Mouse (Mus musculus): ENCODE measurements at regions not wholly inside any gene's neighbourhood (a gene's known extent, or its start where the extent isn't known, plus 50 kb on each side); places are given as distances from the start of the nearest gene placed in this dataset.

DNA sequence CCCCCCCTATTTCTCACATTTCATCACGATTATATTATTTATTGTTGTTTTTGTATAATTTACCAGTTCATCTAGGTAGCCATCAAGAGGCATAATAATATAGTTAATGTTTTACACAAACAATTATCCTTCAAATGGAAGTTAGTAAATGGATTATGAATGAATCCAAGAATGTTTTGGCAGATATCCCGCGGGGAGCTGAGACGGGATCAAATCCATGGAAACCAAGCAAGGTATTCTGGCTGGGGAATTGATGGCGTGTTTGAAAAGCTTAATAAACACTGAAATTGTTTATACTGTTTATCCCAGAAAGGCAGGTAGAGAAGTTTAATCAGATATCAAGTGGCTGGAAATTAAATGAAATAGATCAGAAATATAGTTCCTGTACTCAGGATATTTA lies 98.0 kb downstream of the Tex36 start:
- Histone ChIP-seq H3K9ac (replicated peaks; ENCODE audit: low read depth) (no peak overlapping the region), H3K4me1 (ENCODE audit: insufficient read depth, low read depth, low read length) (no peaks in the 10 kb centered on the region), H3K4me3 (ENCODE audit: low read depth, low read length) (no peak overlapping the region), H3K4me2 (replicated peaks; ENCODE audit: low read depth, low read length) (no peak overlapping the region), H3K9me3 (ENCODE audit: low read length) (no peaks in the 10 kb centered on the region), H3K36me3 (ENCODE audit: insufficient read depth, low read length) (no peaks in the 10 kb centered on the region), H3K27ac (ENCODE audit: low read length) (no peak overlapping the region), H3K27me3 (replicated peaks; ENCODE audit: insufficient read depth, low read length) (no peaks in the 10 kb centered on the region)
- DNase-seq (ENCODE audit: low spot score) (no peak), ATAC-seq (no peak)
- TF ChIP-seq EP300 (IDR thresholded peaks at IDR 0.05), result no peak
- TF ChIP-seq CTCF (IDR thresholded peaks at IDR 0.05), result no peak
- 69% methylated on average over 5 of the region's 5 CpGs for WGBS

GRCm38 (mm10) chr7:133502731-133503130 lies 99.2 kb downstream of the Tex36 start:
- WGBS, result 49% methylated on average over 4 of the region's 4 CpGs
- Histone ChIP-seq H3K9me3 (ENCODE audit: low read length) (no peaks in the 10 kb centered on the region), H3K36me3 (ENCODE audit: insufficient read depth, low read length) (no peaks in the 10 kb centered on the region), H3K27me3 (replicated peaks; ENCODE audit: insufficient read depth, low read length) (no peaks in the 10 kb centered on the region), H3K4me2 (replicated peaks; ENCODE audit: low read depth, low read length) (no peak overlapping the region), H3K9ac (replicated peaks; ENCODE audit: low read depth) (no peak overlapping the region), H3K4me3 (ENCODE audit: low read depth, low read length) (no peak overlapping the region), H3K27ac (ENCODE audit: low read length) (no peak overlapping the region), H3K4me1 (ENCODE audit: insufficient read depth, low read depth, low read length) (no peaks in the 10 kb centered on the region)
- DNase-seq (ENCODE audit: low spot score) (no peak), ATAC-seq (no peak)
- TF ChIP-seq CTCF (IDR thresholded peaks at IDR 0.05), result no peak
- TF ChIP-seq EP300 (IDR thresholded peaks at IDR 0.05), result no peak

- TF ChIP-seq CTCF (IDR thresholded peaks at IDR 0.05) (no peak), EP300 (IDR thresholded peaks at IDR 0.05) (no peak)
- 96% methylated on average over 3 of the region's 3 CpGs for WGBS
- Histone ChIP-seq H3K9ac (replicated peaks; ENCODE audit: low read depth) (no peak overlapping the region), H3K9me3 (ENCODE audit: low read length) (no peaks in the 10 kb centered on the region), H3K27ac (ENCODE audit: low read length) (no peak overlapping the region), H3K4me3 (ENCODE audit: low read depth, low read length) (no peak overlapping the region), H3K36me3 (ENCODE audit: insufficient read depth, low read length) (no peaks in the 10 kb centered on the region), H3K4me1 (ENCODE audit: insufficient read depth, low read depth, low read length) (no peaks in the 10 kb centered on the region), H3K4me2 (replicated peaks; ENCODE audit: low read depth, low read length) (no peak overlapping the region), H3K27me3 (replicated peaks; ENCODE audit: insufficient read depth, low read length) (no peaks in the 10 kb centered on the region)
- DNase-seq (ENCODE audit: low spot score) (no peak), ATAC-seq (no peak)
Observed at GRCm38 (mm10) chr7:133497551-133497950, 104.4 kb downstream of the Tex36 start.

- 65% methylated on average over 8 of the region's 8 CpGs for WGBS
- DNase-seq (ENCODE audit: low spot score) (no peak), ATAC-seq (no peak)
- Histone ChIP-seq H3K4me2 (replicated peaks; ENCODE audit: low read depth, low read length) (no peak overlapping the region), H3K9ac (replicated peaks; ENCODE audit: low read depth) (no peak overlapping the region), H3K36me3 (ENCODE audit: insufficient read depth, low read length) (no peaks in the 10 kb centered on the region), H3K4me3 (ENCODE audit: low read depth, low read length) (no peak overlapping the region), H3K9me3 (ENCODE audit: low read length) (no peaks in the 10 kb centered on the region), H3K27ac (ENCODE audit: low read length) (no peak overlapping the region), H3K4me1 (ENCODE audit: insufficient read depth, low read depth, low read length) (no peaks in the 10 kb centered on the region), H3K27me3 (replicated peaks; ENCODE audit: insufficient read depth, low read length) (no peaks in the 10 kb centered on the region)
- TF ChIP-seq EP300 (IDR thresholded peaks at IDR 0.05) (no peak), CTCF (IDR thresholded peaks at IDR 0.05) (no peak)
Observed at GRCm38 (mm10) chr7:133494982-133495550, 106.9 kb downstream of the Tex36 start.

DNA sequence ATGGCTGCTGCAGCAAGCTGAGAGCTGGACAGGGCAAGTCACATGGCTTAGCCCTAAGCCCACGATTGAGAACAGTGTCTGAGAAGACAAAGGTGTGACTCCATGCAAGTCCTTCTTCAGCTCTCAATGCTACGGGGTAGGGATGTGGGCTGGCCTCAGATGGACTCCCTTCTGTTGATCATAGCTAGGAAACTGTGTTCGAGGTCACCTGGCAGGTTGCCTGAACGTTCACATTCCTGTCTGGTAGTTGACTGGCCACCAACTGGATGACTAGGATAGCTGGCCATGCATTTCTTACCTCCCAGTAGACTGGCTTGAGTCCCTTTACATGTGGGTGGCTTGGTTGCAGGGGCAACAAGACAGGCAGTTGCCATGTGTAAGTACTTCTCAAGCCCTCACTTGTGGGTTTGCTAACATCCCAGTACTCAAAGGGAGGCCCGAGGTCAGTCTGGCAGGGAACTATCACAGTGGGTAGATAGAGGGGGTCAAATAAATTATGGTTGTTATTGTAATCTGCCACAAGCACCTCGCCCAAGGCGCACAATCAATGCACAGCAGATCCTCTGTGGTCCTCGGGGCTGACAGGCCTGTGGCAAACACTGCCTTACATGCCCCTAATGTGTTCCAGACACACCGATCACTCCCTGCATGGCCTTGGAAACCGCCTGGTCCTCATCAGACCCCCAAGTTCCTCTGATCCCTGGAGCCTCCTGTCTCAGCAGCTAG lies 107.5 kb downstream of the Tex36 start:
- DNase-seq (ENCODE audit: low spot score) (no peak), ATAC-seq (no peak)
- H3K9me3 ChIP-seq (ENCODE audit: low read length), result no peaks in the 10 kb centered on the region
- H3K27me3 ChIP-seq (replicated peaks; ENCODE audit: insufficient read depth, low read length), result no peaks in the 10 kb centered on the region
- H3K4me3 ChIP-seq (ENCODE audit: low read depth, low read length), result no peak overlapping the region
- H3K4me2 ChIP-seq (replicated peaks; ENCODE audit: low read depth, low read length), result no peak overlapping the region
- H3K4me1 ChIP-seq (ENCODE audit: insufficient read depth, low read depth, low read length), result no peaks in the 10 kb centered on the region
- 62% methylated on average over 10 of the region's 10 CpGs for WGBS
- no peak overlapping the region for H3K27ac ChIP-seq (ENCODE audit: low read length)
- H3K9ac ChIP-seq (replicated peaks; ENCODE audit: low read depth), result no peak overlapping the region
- H3K36me3 ChIP-seq (ENCODE audit: insufficient read depth, low read length), result no peaks in the 10 kb centered on the region
- TF ChIP-seq EP300 (IDR thresholded peaks at IDR 0.05), result no peak
- TF ChIP-seq CTCF (IDR thresholded peaks at IDR 0.05), result no peak

DNA sequence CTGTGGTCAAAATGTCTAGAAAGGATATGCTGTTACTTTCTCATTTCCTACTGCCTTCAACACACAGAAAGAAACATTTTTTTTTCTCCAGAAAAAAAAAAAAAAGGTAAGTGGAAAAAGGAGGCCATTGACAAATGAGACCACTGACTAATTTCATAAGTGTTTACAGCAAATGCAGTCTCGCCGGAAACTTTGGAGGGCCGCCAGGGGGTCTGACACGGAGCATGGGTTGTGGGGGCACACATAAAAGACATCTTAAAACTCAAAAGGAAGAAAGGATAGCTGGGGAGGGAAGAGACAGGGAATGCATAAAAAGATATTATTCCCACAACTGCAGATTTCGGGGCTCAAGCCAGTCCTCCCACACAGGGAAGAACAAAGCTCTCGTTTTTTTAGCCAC lies 109.3 kb downstream of the Tex36 start:
- ATAC-seq (no peak), DNase-seq (ENCODE audit: low spot score) (no peak)
- no peaks in the 10 kb centered on the region for H3K4me1 ChIP-seq (ENCODE audit: insufficient read depth, low read depth, low read length)
- H3K36me3 ChIP-seq (ENCODE audit: insufficient read depth, low read length), result no peaks in the 10 kb centered on the region
- H3K4me2 ChIP-seq (replicated peaks; ENCODE audit: low read depth, low read length), result no peak overlapping the region
- no peak overlapping the region for H3K27ac ChIP-seq (ENCODE audit: low read length)
- no peak for TF ChIP-seq EP300 (IDR thresholded peaks at IDR 0.05)
- TF ChIP-seq CTCF (IDR thresholded peaks at IDR 0.05), result no peak
- H3K27me3 ChIP-seq (replicated peaks; ENCODE audit: insufficient read depth, low read length), result no peaks in the 10 kb centered on the region
- 20% methylated on average over 6 of the region's 6 CpGs for WGBS
- H3K4me3 ChIP-seq (ENCODE audit: low read depth, low read length), result no peak overlapping the region
- H3K9ac ChIP-seq (replicated peaks; ENCODE audit: low read depth), result no peak overlapping the region
- no peaks in the 10 kb centered on the region for H3K9me3 ChIP-seq (ENCODE audit: low read length)
